Mouse (Mus musculus) cerebellum, adult 2 months (tissue): ENCODE data around the gene Sec14l4.

Source experiments
- CTCF ChIP-seq: fragments of 200-500 bp; IDR thresholded peaks from 2 replicates; pipeline ENCODE4 v1.5.1; 2011; ENCODE audit warnings: low read depth, mild to moderate bottlenecking, control low read depth, low read length, moderate library complexity, borderline replicate concordance; ENCODE audit not compliant: insufficient read depth
- POLR2A ChIP-seq: fragments of 200-500 bp; IDR thresholded peaks from 2 replicates; pipeline ENCODE4 v1.6.1; 2011; ENCODE audit warnings: low read length, control low read depth, borderline replicate concordance; ENCODE audit not compliant: insufficient read depth

GRCm38 (mm10) chr11:3996840-3997239 lies 34.4 kb upstream of the Sec14l4 start:
- TF ChIP-seq CTCF (no peak), POLR2A (no peak)
